Mouse (Mus musculus): ENCODE data around the gene Flvcr2. TPM values are rescaled to one million over a fixed set of nuclear protein-coding genes. Genes with fewer than 3 reads are reported as not detected.

Flvcr2 gene
- polyA plus RNA-seq, 1 experiment from 2014 or later: 6.8 TPM

- no peak overlapping the region for H3K4me3 ChIP-seq
- H3K4me1 ChIP-seq (replicated peaks): peaks cover 18% of the 10 kb centered on the region
- no peaks in the 10 kb centered on the region for H3K9me3 ChIP-seq (replicated peaks)
- no peak overlapping the region for H3K27ac ChIP-seq (ENCODE audit: poor library complexity, severe bottlenecking)
- H3K27me3 ChIP-seq (replicated peaks): no peaks in the 10 kb centered on the region
- ATAC-seq (ENCODE audit: insufficient number of reproducible peaks, low FRiP score): no peak
- H3K4me2 ChIP-seq: no peak overlapping the region
- no peak overlapping the region for H3K9ac ChIP-seq
- WGBS: 85% methylated on average over 11 of the region's 11 CpGs
- no peaks in the 10 kb centered on the region for H3K36me3 ChIP-seq
Measured at GRCm38 (mm10) chr12:85707391-85707790, 38.9 kb upstream of the Flvcr2 start.

DNA sequence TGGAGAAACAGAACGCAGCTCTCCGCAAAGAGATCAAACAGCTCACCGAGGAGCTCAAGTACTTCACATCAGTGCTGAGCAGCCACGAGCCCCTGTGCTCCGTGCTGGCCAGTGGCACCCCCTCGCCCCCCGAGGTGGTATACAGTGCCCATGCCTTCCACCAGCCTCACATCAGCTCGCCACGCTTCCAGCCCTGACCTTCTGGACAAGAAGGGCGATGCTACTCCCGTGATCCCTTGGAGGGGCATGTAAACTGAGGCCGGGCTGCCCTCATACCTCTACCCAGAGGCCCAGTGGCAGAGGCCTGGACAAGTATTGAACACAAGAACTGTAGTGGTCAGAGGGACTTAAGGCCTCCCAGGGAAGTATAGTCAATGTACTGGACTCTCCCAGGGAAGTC is 37.8 kb upstream of the Flvcr2 start:
- Histone ChIP-seq H3K4me1 (replicated peaks) (peaks cover 18% of the 10 kb centered on the region), H3K4me3 (no peak overlapping the region), H3K27ac (ENCODE audit: poor library complexity, severe bottlenecking) (no peak overlapping the region), H3K27me3 (replicated peaks) (no peaks in the 10 kb centered on the region), H3K9ac (no peak overlapping the region), H3K4me2 (no peak overlapping the region), H3K9me3 (replicated peaks) (no peaks in the 10 kb centered on the region), H3K36me3 (no peaks in the 10 kb centered on the region)
- ATAC-seq (ENCODE audit: insufficient number of reproducible peaks, low FRiP score): no peak
- 84% methylated on average over 12 of the region's 12 CpGs for WGBS

- Histone ChIP-seq H3K27ac (ENCODE audit: poor library complexity, severe bottlenecking) (no peak overlapping the region), H3K9me3 (replicated peaks) (no peaks in the 10 kb centered on the region), H3K4me1 (replicated peaks) (peaks cover 5% of the 10 kb centered on the region), H3K4me3 (no peak overlapping the region), H3K27me3 (replicated peaks) (no peaks in the 10 kb centered on the region), H3K9ac (no peak overlapping the region), H3K36me3 (no peaks in the 10 kb centered on the region), H3K4me2 (no peak overlapping the region)
- ATAC-seq (ENCODE audit: insufficient number of reproducible peaks, low FRiP score): no peak
- WGBS: 79% methylated on average over 7 of the region's 7 CpGs
Measured at GRCm38 (mm10) chr12:85710695-85711094, 35.6 kb upstream of the Flvcr2 start.

GRCm38 (mm10) chr12:85712587-85712986 is 33.8 kb upstream of the Flvcr2 start:
- 82% methylated on average over 2 of the region's 2 CpGs for WGBS
- no peaks in the 10 kb centered on the region for H3K4me1 ChIP-seq (replicated peaks)

DNA sequence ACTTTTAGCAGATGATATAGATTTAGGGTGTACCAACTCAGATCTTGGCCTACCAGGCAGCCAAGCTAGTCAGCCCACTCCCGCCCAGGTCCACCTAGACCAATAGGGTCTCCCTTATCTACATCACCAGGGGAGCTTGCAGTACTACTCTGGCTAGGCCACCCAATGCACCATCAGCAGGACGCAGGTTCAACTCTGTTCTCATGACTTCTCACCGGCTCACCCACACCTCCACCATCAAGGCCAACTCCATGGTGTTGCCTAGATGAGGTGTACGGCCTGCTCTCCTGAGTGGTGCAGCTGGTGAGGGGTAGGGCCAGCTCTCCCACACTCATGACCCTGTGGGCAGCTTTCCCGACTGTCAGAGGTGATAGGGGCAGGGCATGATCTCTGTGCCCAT is 32.2 kb upstream of the Flvcr2 start:
- Histone ChIP-seq H3K9ac (no peak overlapping the region), H3K36me3 (no peaks in the 10 kb centered on the region), H3K27ac (ENCODE audit: poor library complexity, severe bottlenecking) (no peak overlapping the region), H3K4me1 (replicated peaks) (no peaks in the 10 kb centered on the region), H3K27me3 (replicated peaks) (no peaks in the 10 kb centered on the region), H3K9me3 (replicated peaks) (no peaks in the 10 kb centered on the region), H3K4me3 (no peak overlapping the region), H3K4me2 (no peak overlapping the region)
- no peak for ATAC-seq (ENCODE audit: insufficient number of reproducible peaks, low FRiP score)
- 90% methylated on average over 5 of the region's 5 CpGs for WGBS

More at GRCm38 (mm10) chr12:85712587-85712986, 33.8 kb upstream of the Flvcr2 start:
- ATAC-seq (ENCODE audit: insufficient number of reproducible peaks, low FRiP score): no peak
- Histone ChIP-seq H3K9ac (no peak overlapping the region), H3K4me2 (no peak overlapping the region), H3K9me3 (replicated peaks) (no peaks in the 10 kb centered on the region), H3K36me3 (no peaks in the 10 kb centered on the region), H3K27me3 (replicated peaks) (no peaks in the 10 kb centered on the region), H3K4me3 (no peak overlapping the region), H3K27ac (ENCODE audit: poor library complexity, severe bottlenecking) (no peak overlapping the region)

DNA sequence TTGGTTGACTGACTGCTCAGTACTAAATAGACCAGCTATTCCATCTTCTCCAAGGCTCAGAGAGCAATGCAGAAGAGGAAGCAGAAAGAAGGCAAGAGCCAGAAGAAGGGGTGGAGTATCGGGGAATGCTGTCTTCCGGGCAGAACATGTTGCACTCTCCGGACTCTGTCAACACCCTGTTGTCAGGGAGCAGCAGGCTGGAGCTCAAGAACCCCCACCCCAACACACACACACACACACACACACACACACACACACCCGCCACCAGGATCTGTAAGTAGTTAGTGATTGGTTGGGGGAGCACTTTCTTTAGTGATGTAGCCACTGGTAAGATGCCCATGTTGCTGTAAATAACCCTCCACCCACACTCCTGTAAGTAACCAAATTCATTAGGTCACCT is 21.0 kb upstream of the Flvcr2 start:
- H3K27ac ChIP-seq (ENCODE audit: poor library complexity, severe bottlenecking): no peak overlapping the region
- ATAC-seq (ENCODE audit: insufficient number of reproducible peaks, low FRiP score): no peak
- H3K9ac ChIP-seq: no peak overlapping the region
- H3K9me3 ChIP-seq (replicated peaks): no peaks in the 10 kb centered on the region
- WGBS: 45% methylated on average over 4 of the region's 4 CpGs
- no peaks in the 10 kb centered on the region for H3K36me3 ChIP-seq
- H3K4me2 ChIP-seq: 0 out of 2 replicates have a peak overlapping the region, but pooled peaks have one; percentile 2
- H3K27me3 ChIP-seq (replicated peaks): 0 out of 2 replicates have a peak, but pooled peaks cover 4% of the 10 kb centered on the region
- H3K4me1 ChIP-seq (replicated peaks): peaks cover 15% of the 10 kb centered on the region
- no peak overlapping the region for H3K4me3 ChIP-seq

DNA sequence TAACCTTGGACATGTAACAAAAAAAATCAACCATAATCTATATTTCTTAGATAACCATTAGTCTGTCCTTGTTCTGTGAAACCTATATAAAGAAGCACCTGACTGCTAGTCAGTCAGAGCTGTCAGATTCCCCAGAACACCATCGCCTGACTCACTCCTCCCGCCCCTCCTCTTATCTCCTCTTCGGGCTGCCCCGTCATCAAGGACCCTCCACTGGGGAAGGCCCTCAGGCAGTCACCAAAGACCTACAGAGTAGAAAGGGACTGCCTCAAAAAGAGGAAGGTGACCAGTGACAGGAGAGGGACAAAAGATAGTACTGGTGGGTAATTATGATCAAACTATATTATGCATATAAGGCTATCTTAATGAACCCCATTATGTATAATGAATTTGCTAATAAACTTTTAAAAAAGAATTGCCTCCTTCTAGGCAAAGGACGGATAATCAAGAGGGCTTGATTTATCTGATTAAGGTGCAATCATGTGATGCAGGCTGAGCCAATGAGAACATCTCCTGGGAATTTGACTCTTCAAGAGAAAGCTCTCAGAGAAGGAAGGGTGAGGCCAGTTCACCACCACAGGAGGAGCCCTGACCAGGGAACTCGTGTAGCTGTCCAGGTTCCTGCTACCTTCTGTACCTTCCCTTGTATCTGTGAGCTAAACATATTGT is 19.5 kb upstream of the Flvcr2 start:
- WGBS: 29% methylated on average over 6 of the region's 6 CpGs
- H3K9me3 ChIP-seq (replicated peaks): no peaks in the 10 kb centered on the region
- no peak overlapping the region for H3K4me2 ChIP-seq
- H3K4me3 ChIP-seq: no peak overlapping the region
- 0 out of 2 replicates have a peak, but pooled peaks cover 4% of the 10 kb centered on the region for H3K27me3 ChIP-seq (replicated peaks)
- ATAC-seq (ENCODE audit: insufficient number of reproducible peaks, low FRiP score): no peak
- H3K4me1 ChIP-seq (replicated peaks): peaks cover 15% of the 10 kb centered on the region
- H3K27ac ChIP-seq (ENCODE audit: poor library complexity, severe bottlenecking): no peak overlapping the region
- H3K36me3 ChIP-seq: no peaks in the 10 kb centered on the region
- H3K9ac ChIP-seq: no peak overlapping the region

GRCm38 (mm10) chr12:85728181-85728580 is 18.2 kb upstream of the Flvcr2 start:
- Histone ChIP-seq H3K36me3 (no peaks in the 10 kb centered on the region), H3K4me3 (no peak overlapping the region), H3K9ac (no peak overlapping the region), H3K4me1 (replicated peaks) (peaks cover 15% of the 10 kb centered on the region), H3K27ac (ENCODE audit: poor library complexity, severe bottlenecking) (no peak overlapping the region), H3K27me3 (replicated peaks) (0 out of 2 replicates have a peak, but pooled peaks cover 4% of the 10 kb centered on the region), H3K9me3 (replicated peaks) (0 out of 2 replicates have a peak, but pooled peaks cover under 1% of the 10 kb centered on the region), H3K4me2 (no peak overlapping the region)
- no peak for ATAC-seq (ENCODE audit: insufficient number of reproducible peaks, low FRiP score)
- 83% methylated on average over 7 of the region's 7 CpGs for WGBS

- H3K4me3 ChIP-seq: no peak overlapping the region
- no peak; the same call in 1 of the 2 replicates for ATAC-seq (ENCODE audit: insufficient number of reproducible peaks, low FRiP score)
Measured at GRCm38 (mm10) chr12:85729022-85729944, 17.1 kb upstream of the Flvcr2 start.

GRCm38 (mm10) chr12:85729945-85730290 is 16.4 kb upstream of the Flvcr2 start:
- WGBS: 45% methylated on average over 6 of the region's 6 CpGs

More at GRCm38 (mm10) chr12:85729022-85729944, 17.1 kb upstream of the Flvcr2 start:
- peaks cover 5% of the 10 kb centered on the region; the same call in 1 of the 2 replicates for H3K9me3 ChIP-seq (replicated peaks)
- WGBS: 35% methylated on average over 17 of the region's 17 CpGs
- H3K36me3 ChIP-seq: no peaks in the 10 kb centered on the region
- H3K4me2 ChIP-seq: no peak overlapping the region
- no peak overlapping the region for H3K9ac ChIP-seq
- no peaks in the 10 kb centered on the region for H3K27me3 ChIP-seq (replicated peaks)
- H3K27ac ChIP-seq (ENCODE audit: poor library complexity, severe bottlenecking): no peak overlapping the region
- H3K4me1 ChIP-seq (replicated peaks): peaks cover 15% of the 10 kb centered on the region

GRCm38 (mm10) chr12:85736203-85736602 is 10.1 kb upstream of the Flvcr2 start:
- no peak overlapping the region for H3K4me2 ChIP-seq
- H3K4me1 ChIP-seq (replicated peaks): peaks cover 3% of the 10 kb centered on the region
- 61% methylated on average over 2 of the region's 2 CpGs for WGBS
- no peak overlapping the region for H3K4me3 ChIP-seq
- peaks cover 5% of the 10 kb centered on the region; the same call in 1 of the 2 replicates for H3K9me3 ChIP-seq (replicated peaks)
- H3K36me3 ChIP-seq: no peaks in the 10 kb centered on the region
- no peak for ATAC-seq (ENCODE audit: insufficient number of reproducible peaks, low FRiP score)
- no peaks in the 10 kb centered on the region for H3K27me3 ChIP-seq (replicated peaks)
- H3K27ac ChIP-seq (ENCODE audit: poor library complexity, severe bottlenecking): no peak overlapping the region
- H3K9ac ChIP-seq: no peak overlapping the region

More at GRCm38 (mm10) chr12:85729945-85730290, 16.4 kb upstream of the Flvcr2 start:
- H3K9me3 ChIP-seq (replicated peaks): peaks cover 5% of the 10 kb centered on the region; the same call in 1 of the 2 replicates
- no peak overlapping the region for H3K4me2 ChIP-seq
- no peak overlapping the region for H3K9ac ChIP-seq
- no peak for ATAC-seq (ENCODE audit: insufficient number of reproducible peaks, low FRiP score)
- H3K36me3 ChIP-seq: no peaks in the 10 kb centered on the region
- no peak overlapping the region for H3K4me3 ChIP-seq
- no peak overlapping the region for H3K27ac ChIP-seq (ENCODE audit: poor library complexity, severe bottlenecking)
- H3K27me3 ChIP-seq (replicated peaks): no peaks in the 10 kb centered on the region
- H3K4me1 ChIP-seq (replicated peaks): peaks cover 14% of the 10 kb centered on the region

Data from heart, embryonic 12.5 days (tissue).